Comparison of ENCODE assay signal across 8 mouse cellular contexts in genomic region chr12:110702556-110702955, GRCm38 (mm10). TPM values are rescaled to one million over a fixed set of nuclear protein-coding genes. Genes with fewer than 3 reads are reported as not detected.
DNase-seq lines count a peak whose midpoint lies in the region; ATAC-seq and TF ChIP-seq lines count a peak whose summit lies in the region.

Gene Hsp90aa1, minus strand, starts transcription at chr12:110702728.

- H3K9ac ChIP-seq in forebrain, embryonic 14.5 days (ENCODE audit: low read length): no peak within 1 kb of the TSS
- no peak within 1 kb of the TSS for H3K9ac ChIP-seq in hindbrain, embryonic 12.5 days
- H3K9ac ChIP-seq in liver, embryonic 14.5 days (replicated peaks): peak within 1 kb of the TSS; percentile 40

- in situ Hi-C loops in Patski (cut with MboI; ENCODE audit: low pct_unique_long_range_greater_than_20kb): no loop called here

- H3K36me3 ChIP-seq in forebrain, embryonic 14.5 days (ENCODE audit: control insufficient read depth, insufficient read depth, low read length): no peaks in the 10 kb centered on the region
- no peaks in the 10 kb centered on the region for H3K36me3 ChIP-seq in hindbrain, embryonic 12.5 days
- H3K36me3 ChIP-seq in liver, embryonic 14.5 days (replicated peaks; ENCODE audit: control insufficient read depth, insufficient read depth, low read depth): no peaks in the 10 kb centered on the region

- no peak for TF ChIP-seq EP300 in liver, embryonic 14.5 days (IDR thresholded peaks at IDR 0.05; ENCODE audit: low read depth)

- H3K27me3 ChIP-seq in Patski: no peaks in the 10 kb centered on the region
- no peaks in the 10 kb centered on the region for H3K27me3 ChIP-seq in forebrain, embryonic 14.5 days (replicated peaks; ENCODE audit: control insufficient read depth, insufficient read depth, low read length)
- peaks cover 2% of the 10 kb centered on the region; the same call in 1 of the 2 replicates for H3K27me3 ChIP-seq in hindbrain, embryonic 12.5 days
- H3K27me3 ChIP-seq in liver, embryonic 14.5 days (ENCODE audit: control insufficient read depth, insufficient read depth, low read length): no peaks in the 10 kb centered on the region

- DNase-seq in heart, adult 18-20 months: no peak
- DNase-seq in heart, adult 11 months: no peak
- DNase-seq in Patski (ENCODE audit: low read depth, low spot score): no peak
- DNase-seq in forebrain, embryonic 14.5 days (ENCODE audit: low spot score): no peak
- DNase-seq in liver, embryonic 14.5 days (ENCODE audit: low read depth in 3 of 3, low spot score in 3 of 3): no peak
- DNase-seq in cerebellum, postnatal 10 days: no peak
- DNase-seq in cerebellum, postnatal 25 days: no peak

- ATAC-seq in Patski: no peak
- ATAC-seq in forebrain, embryonic 14.5 days: no peak
- no peak for ATAC-seq in hindbrain, embryonic 12.5 days (ENCODE audit: low FRiP score)
- no peak for ATAC-seq in liver, embryonic 14.5 days (ENCODE audit: insufficient read depth)

- no peaks in the 10 kb centered on the region for H3K9me3 ChIP-seq in forebrain, embryonic 14.5 days (replicated peaks; ENCODE audit: control insufficient read depth, low read length)
- H3K9me3 ChIP-seq in hindbrain, embryonic 12.5 days (replicated peaks): no peaks in the 10 kb centered on the region
- H3K9me3 ChIP-seq in liver, embryonic 14.5 days (ENCODE audit: control insufficient read depth, low read length): no peaks in the 10 kb centered on the region

- H3K4me1 ChIP-seq in forebrain, embryonic 14.5 days (ENCODE audit: control insufficient read depth, insufficient read depth, low read length): no peaks in the 10 kb centered on the region
- peaks cover 16% of the 10 kb centered on the region for H3K4me1 ChIP-seq in hindbrain, embryonic 12.5 days
- peaks cover 31 to 53% of the 10 kb centered on the region in 2 experiments for H3K4me1 ChIP-seq in liver, embryonic 14.5 days (replicated peaks; ENCODE audit: control insufficient read depth in 2 of 2, insufficient read depth in 2 of 2, low read length in 1 of 2)

- POLR2A ChIA-PET in Patski (lab: Charles Lee): interaction anchor here (1.0 kb wide), 1 partner anchor 34 kb away, joined by 3 read pairs; no protein-coding TSS in a partner anchor

- CTCF ChIA-PET in Patski (lab: Charles Lee): interaction anchor here (1.0 to 2.2 kb wide), 14 partner anchors 9 to 142 kb away, joined by 3 to 9 read pairs (median 4); partner anchors contain the start of genes 1700001K19Rik and Wdr20

- no peak within 1 kb of the TSS for H3K27ac ChIP-seq in forebrain, embryonic 14.5 days (ENCODE audit: low read depth, low read length)
- H3K27ac ChIP-seq in hindbrain, embryonic 12.5 days: no peak within 1 kb of the TSS
- peak within 1 kb of the TSS; percentile 50 for H3K27ac ChIP-seq in liver, embryonic 14.5 days

- WGBS in forebrain, embryonic 14.5 days: 49% methylated on average over 4 of the region's 4 CpGs
- WGBS in hindbrain, embryonic 12.5 days: 56% methylated on average over 4 of the region's 4 CpGs
- WGBS in liver, embryonic 14.5 days (ENCODE audit: insufficient replicate concordance): 49% methylated on average over 4 of the region's 4 CpGs

- TF ChIP-seq CTCF in Patski (IDR thresholded peaks at IDR 0.05): no peak
- TF ChIP-seq CTCF in liver, embryonic 14.5 days (IDR thresholded peaks at IDR 0.05; ENCODE audit: low read depth): no peak

- no peak within 1 kb of the TSS for H3K4me3 ChIP-seq in forebrain, embryonic 14.5 days (ENCODE audit: low read depth, low read length)
- H3K4me3 ChIP-seq in hindbrain, embryonic 12.5 days: no peak within 1 kb of the TSS
- no peak within 1 kb of the TSS for H3K4me3 ChIP-seq in liver, embryonic 14.5 days (ENCODE audit: insufficient read depth in 1 of 2, low read depth in 2 of 2, low read length in 2 of 2)

- H3K4me2 ChIP-seq in forebrain, embryonic 14.5 days (ENCODE audit: low read length): no peak within 1 kb of the TSS
- H3K4me2 ChIP-seq in hindbrain, embryonic 12.5 days (replicated peaks): no peak within 1 kb of the TSS
- H3K4me2 ChIP-seq in liver, embryonic 14.5 days (ENCODE audit: low read depth): no peak within 1 kb of the TSS

RNA-seq across cellular contexts. Expression of gene Hsp90aa1, which starts in this region (rescaled TPM):
- total RNA-seq in heart, adult 18-20 months (2021): 100 to 1,000 TPM; 261 to 408 TPM
- 576 TPM for polyA plus RNA-seq in Patski (2021)
- 1,205 and 1,208 TPM in 2 replicates for polyA plus RNA-seq in forebrain, embryonic 14.5 days (2014; fragmentation: Nextera tagmentation; extraction: Ambion mirVana)
- polyA plus RNA-seq in hindbrain, embryonic 12.5 days (2016; fragmentation: Nextera tagmentation; extraction: Ambion mirVana): 1,025 and 1,103 TPM in 2 replicates
- polyA plus RNA-seq in liver, embryonic 14.5 days (2012; rRNA removed): 103 and 161 TPM in 2 replicates
- polyA plus RNA-seq in liver, embryonic 14.5 days (2014; fragmentation: Nextera tagmentation; extraction: Ambion mirVana): 653 and 697 TPM in 2 replicates
